Mouse (Mus musculus) lung, embryonic 15.5 days (tissue): Measurements from ENCODE around the gene Trappc6b. TPM values are rescaled to one million over a fixed set of nuclear protein-coding genes. Genes with fewer than 3 reads are reported as not detected.

Experiments
- ATAC-seq: fragments of 200-750 bp; cut with Nextera tagmentation; 2 replicates; pipeline ENCODE4 v1.8.0; 2017; ENCODE audit warnings: moderate number of reproducible peaks, borderline replicate concordance; ENCODE audit not compliant: low FRiP score, low TSS enrichment; ENCODE audit errors: extremely low read depth
- H3K27ac ChIP-seq: fragments of 300-500 bp; sonication (generic); 2 replicates; pipeline ENCODE4 v1.5.1; 2015; ENCODE audit warnings: moderate library complexity, mild to moderate bottlenecking, inconsistent platforms
- H3K27me3 ChIP-seq: fragments of 300-500 bp; sonication (generic); 2 replicates; pipeline ENCODE4 v1.6.1; 2015; ENCODE audit warnings: inconsistent platforms
- H3K36me3 ChIP-seq: fragments of 300-500 bp; sonication (generic); 2 replicates; pipeline ENCODE4 v1.6.1; 2015; ENCODE audit warnings: inconsistent platforms
- H3K4me1 ChIP-seq: fragments of 300-500 bp; sonication (generic); 2 replicates; pipeline ENCODE4 v1.6.1; 2015; ENCODE audit warnings: inconsistent platforms
- H3K4me2 ChIP-seq: fragments of 300-500 bp; sonication (generic); 2 replicates; pipeline ENCODE4 v1.6.1; 2015; ENCODE audit warnings: inconsistent platforms, mild to moderate bottlenecking, moderate library complexity
- H3K4me3 ChIP-seq: fragments of 300-500 bp; sonication (generic); 2 replicates; pipeline ENCODE4 v1.5.1; 2015; ENCODE audit warnings: mild to moderate bottlenecking, inconsistent platforms
- H3K9ac ChIP-seq: fragments of 300-500 bp; sonication (generic); 2 replicates; pipeline ENCODE4 v1.6.1; 2015; ENCODE audit warnings: inconsistent platforms
- H3K9me3 ChIP-seq: fragments of 300-500 bp; sonication (generic); 2 replicates; pipeline ENCODE4 v1.6.1; 2016; ENCODE audit warnings: inconsistent platforms
- WGBS: fragments of 180-500 bp; shearing (Covaris S2); methylation state at CpG from one replicate; pipeline ENCODE4 v1.1.7; 2015; 5-methylcytosine and 5-hydroxymethylcytosine counted together
- polyA plus RNA-seq: library from polyadenylated mRNA; unstranded; fragments of >200 nt; fragmentation: Nextera tagmentation; extraction: Ambion mirVana; gene quantifications from 2 replicates; pipeline ENCODE4 v1.2.1, GENCODE M21; 2015

Gene Trappc6b
- polyA plus RNA-seq, 1 experiment from 2014 or later = 92.5 TPM

DNA sequence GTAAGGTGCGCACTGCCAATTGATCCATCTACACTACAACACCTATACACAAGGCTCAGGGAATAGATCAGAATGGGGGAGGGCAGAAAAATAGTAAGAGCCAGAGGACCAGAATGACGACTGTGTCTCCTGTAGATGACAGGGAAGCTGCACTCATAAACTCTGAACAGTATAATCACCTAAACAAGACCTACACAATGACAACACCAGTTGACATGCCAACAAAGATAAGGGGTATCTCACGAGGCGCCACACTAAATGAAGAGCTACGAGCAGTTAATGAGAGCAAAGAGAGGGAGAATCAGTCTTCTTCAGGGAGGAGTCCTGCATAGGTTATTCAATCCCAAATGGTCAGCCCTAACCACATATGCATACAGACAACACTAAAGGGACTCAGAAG lies 8.1 kb downstream of the Trappc6b start:
- no peak for ATAC-seq
- WGBS = 84% methylated on average over 5 of the region's 5 CpGs
- H3K36me3 ChIP-seq = peaks cover 22% of the 10 kb centered on the region

DNA sequence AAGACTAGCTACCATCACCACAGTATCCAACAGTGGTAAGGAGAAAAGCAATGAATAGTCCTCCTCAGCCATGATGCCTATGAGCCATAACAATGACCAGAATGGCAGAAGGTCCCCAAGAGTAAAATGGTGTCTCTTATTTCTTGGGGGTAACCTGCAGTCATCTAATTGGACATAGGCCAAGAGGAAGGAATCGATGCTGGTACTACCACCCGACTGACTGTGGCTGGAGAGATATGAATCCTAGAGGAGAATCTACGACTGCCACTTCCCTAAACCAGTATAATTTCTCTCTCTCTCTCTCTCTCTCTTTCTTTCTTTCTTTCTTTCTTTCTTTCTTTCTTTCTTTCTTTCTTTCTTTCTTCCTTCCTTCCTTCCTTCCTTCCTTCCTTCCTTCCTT lies 8.8 kb downstream of the Trappc6b start:
- H3K4me3 ChIP-seq = no peak overlapping the region
- no peaks in the 10 kb centered on the region for H3K27me3 ChIP-seq
- peaks cover 26% of the 10 kb centered on the region for H3K36me3 ChIP-seq
- ATAC-seq = no peak
- H3K4me2 ChIP-seq = no peak overlapping the region
- H3K4me1 ChIP-seq = no peaks in the 10 kb centered on the region
- no peak overlapping the region for H3K9ac ChIP-seq
- H3K9me3 ChIP-seq = no peaks in the 10 kb centered on the region
- WGBS = 89% methylated on average over 3 of the region's 3 CpGs
- H3K27ac ChIP-seq = no peak overlapping the region

More for the DNA sequence above, 8.1 kb downstream of the Trappc6b start:
- Histone ChIP-seq H3K4me1 (no peaks in the 10 kb centered on the region), H3K9ac (no peak overlapping the region), H3K4me2 (no peak overlapping the region), H3K4me3 (no peak overlapping the region), H3K9me3 (no peaks in the 10 kb centered on the region), H3K27ac (no peak overlapping the region), H3K27me3 (no peaks in the 10 kb centered on the region)

DNA sequence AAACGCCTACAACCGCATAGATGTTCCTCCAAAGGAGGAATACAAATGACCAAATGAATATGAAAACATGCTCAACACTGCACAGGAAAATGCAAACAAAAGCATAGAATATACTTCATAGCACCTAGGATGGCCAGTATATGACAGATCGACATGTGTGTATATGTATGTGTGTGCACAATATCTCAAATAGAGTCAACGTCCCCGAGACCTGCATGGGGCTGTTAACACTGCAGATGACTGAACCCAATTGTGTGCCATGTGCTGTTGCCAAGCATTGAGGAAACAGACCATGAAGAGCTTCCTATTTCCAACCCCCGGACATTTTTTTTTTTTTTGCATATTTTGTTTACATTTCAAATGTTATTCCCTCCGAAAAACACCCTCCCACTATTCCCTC lies 20.4 kb downstream of the Trappc6b start:
- 14% methylated on average over 7 of the region's 7 CpGs for WGBS
- H3K27ac ChIP-seq = peak overlapping the region; percentile 83; the same call in 1 of the 2 replicates
- no peak overlapping the region for H3K4me3 ChIP-seq
- ATAC-seq = peak; percentile 29; the same call in 1 of the 2 replicates
- no peaks in the 10 kb centered on the region for H3K27me3 ChIP-seq
- no peak overlapping the region for H3K9ac ChIP-seq
- H3K9me3 ChIP-seq = no peaks in the 10 kb centered on the region
- no peak overlapping the region for H3K4me2 ChIP-seq
- peaks cover 20% of the 10 kb centered on the region for H3K4me1 ChIP-seq
- peaks cover 33% of the 10 kb centered on the region for H3K36me3 ChIP-seq

DNA sequence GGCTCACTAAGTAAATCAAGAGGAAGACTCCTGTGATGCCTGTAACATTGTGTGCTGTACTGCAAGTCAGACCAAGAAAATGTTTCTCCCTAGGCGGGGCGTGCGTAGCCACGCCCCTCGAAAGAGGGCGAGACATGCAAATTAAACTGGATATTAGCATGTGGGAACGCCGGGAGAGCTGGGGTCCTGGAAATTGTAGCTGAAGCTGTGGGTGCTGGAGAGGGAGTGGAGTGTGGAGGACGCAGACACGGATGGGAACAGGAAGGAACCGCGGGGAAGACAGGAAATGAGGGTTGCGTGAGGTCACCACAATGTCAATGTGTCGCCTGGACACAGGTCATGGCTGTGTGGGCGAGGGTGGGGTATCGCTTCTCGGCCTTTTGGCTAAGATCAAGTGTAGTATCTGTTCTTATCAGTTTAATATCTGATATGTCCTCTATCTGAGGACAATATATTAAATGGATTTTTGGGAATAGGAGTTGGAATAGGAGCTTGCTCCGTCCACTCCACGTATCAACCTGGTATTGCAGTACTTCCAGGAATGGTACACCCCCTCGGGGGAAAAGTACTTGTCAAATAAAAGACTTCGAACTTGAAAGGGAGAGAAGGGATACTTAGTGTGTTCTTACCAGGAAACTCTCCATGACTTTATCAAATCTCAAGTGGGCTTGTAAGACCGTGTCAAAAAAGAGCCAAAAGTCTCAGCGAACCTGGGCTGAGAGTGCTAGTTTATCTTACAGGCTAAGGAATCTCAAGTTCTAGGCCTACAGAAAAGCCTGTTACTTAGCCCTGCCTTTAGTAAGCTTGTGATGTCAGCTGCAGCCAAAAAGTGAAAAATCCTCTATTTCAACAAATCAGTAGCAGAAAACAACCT lies 21.1 kb downstream of the Trappc6b start:
- 7% methylated on average over 23 of the region's 23 CpGs for WGBS
- Histone ChIP-seq H3K36me3 (peaks cover 28% of the 10 kb centered on the region), H3K27me3 (no peaks in the 10 kb centered on the region), H3K9ac (no peak overlapping the region), H3K4me1 (peaks cover 20% of the 10 kb centered on the region), H3K27ac (peak overlapping the region; percentile 83), H3K4me3 (no peak overlapping the region), H3K9me3 (no peaks in the 10 kb centered on the region), H3K4me2 (peak overlapping the region; percentile 20)
- peak; percentile 90 for ATAC-seq

DNA sequence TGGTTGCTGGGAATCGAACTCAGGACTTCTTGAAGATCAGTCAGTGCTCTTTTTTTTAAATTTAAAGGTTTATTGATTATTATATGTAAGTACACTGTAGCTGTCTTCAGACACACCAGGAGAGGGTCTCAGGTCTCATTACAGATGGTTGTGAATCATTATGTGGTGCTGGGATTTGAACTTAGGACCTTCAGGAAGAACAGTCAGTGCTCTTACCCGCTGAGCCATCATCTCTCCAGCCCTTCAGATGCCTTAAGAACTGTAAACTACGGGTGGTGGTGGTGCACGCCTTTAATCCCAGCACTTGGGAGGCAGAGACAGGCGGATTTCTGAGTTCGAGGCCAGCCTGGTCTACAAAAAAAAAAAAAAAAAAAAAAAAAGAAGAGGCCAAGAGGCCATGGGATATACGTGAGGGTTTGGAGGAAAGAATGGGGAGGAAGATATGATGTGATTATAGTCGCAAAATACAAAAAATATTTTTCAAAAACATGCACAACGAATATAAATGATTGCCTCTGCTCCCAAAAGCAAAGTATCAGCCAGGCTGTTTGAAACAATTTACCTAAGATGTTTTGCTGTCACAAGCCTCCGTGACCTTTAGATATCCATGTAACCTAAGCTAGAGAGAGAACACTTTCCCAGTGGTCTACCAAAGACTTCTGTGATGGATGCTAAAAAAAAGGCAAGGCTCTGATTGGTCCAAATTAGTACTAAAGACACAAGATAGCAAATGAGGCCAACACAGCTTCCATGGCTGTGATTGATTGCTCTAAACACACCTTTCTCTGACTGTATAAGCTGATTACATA lies 21.9 kb downstream of the Trappc6b start:
- Histone ChIP-seq H3K27me3 (no peaks in the 10 kb centered on the region), H3K4me1 (peaks cover 20% of the 10 kb centered on the region)

DNA sequence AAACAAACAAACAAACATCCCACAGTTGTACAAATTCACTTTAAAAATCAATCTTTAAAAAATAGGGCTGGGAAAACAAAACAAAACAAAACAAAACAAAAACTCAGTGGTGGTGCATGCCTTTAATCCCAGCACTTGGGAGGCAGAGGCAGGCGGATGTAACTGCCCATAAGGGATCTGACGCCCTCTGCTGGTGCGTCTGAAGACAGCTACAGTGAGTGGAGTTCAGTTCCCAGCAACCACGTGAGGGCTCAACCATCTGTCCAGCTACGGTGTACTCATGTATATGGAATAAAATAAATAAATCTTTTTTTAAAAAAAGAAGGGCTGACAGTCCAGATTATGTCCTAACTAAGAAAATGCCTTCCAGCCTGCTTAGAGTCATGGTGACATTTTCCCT lies 29.2 kb downstream of the Trappc6b start:
- Histone ChIP-seq H3K4me2 (no peak overlapping the region), H3K27ac (no peak overlapping the region), H3K36me3 (peaks cover 4% of the 10 kb centered on the region), H3K9ac (no peak overlapping the region), H3K9me3 (no peaks in the 10 kb centered on the region), H3K4me1 (no peaks in the 10 kb centered on the region), H3K27me3 (no peaks in the 10 kb centered on the region), H3K4me3 (no peak overlapping the region)
- ATAC-seq = no peak
- 55% methylated on average over 5 of the region's 5 CpGs for WGBS

More for the DNA sequence above, 21.9 kb downstream of the Trappc6b start:
- Histone ChIP-seq H3K4me2 (peak overlapping the region; percentile 20), H3K9ac (no peak overlapping the region), H3K27ac (peak overlapping the region; percentile 83; the same call in 1 of the 2 replicates), H3K9me3 (no peaks in the 10 kb centered on the region), H3K36me3 (peaks cover 19% of the 10 kb centered on the region), H3K4me3 (no peak overlapping the region)
- WGBS = 64% methylated on average over 10 of the region's 10 CpGs
- ATAC-seq = peak; percentile 43; the same call in 1 of the 2 replicates

DNA sequence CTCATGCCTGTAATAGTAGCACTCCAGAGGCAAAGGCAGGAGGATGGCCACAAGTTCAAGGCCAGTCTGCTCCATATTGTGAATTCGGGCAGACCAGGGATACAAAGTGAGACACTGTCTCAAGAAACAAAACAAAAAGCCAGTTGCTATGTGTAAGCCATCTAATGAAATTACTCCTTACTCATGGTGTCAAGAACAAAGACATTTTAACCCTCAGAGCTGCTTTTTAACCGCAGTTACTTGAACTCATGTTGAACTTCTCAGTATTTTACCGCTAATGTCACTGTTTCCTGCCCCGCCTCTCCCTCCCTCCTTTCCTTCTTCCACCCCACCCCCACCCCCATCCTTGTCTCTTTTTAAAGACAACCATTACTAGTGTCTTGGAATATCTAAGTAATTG lies 40.0 kb downstream of the Trappc6b start:
- H3K36me3 ChIP-seq = peaks cover 57% of the 10 kb centered on the region
- H3K9me3 ChIP-seq = no peaks in the 10 kb centered on the region
- H3K4me1 ChIP-seq = no peaks in the 10 kb centered on the region
- H3K27ac ChIP-seq = no peak overlapping the region
- H3K4me2 ChIP-seq = no peak overlapping the region
- H3K9ac ChIP-seq = no peak overlapping the region
- H3K27me3 ChIP-seq = no peaks in the 10 kb centered on the region
- H3K4me3 ChIP-seq = no peak overlapping the region
- no peak for ATAC-seq
- 87% methylated on average over 4 of the region's 4 CpGs for WGBS

DNA sequence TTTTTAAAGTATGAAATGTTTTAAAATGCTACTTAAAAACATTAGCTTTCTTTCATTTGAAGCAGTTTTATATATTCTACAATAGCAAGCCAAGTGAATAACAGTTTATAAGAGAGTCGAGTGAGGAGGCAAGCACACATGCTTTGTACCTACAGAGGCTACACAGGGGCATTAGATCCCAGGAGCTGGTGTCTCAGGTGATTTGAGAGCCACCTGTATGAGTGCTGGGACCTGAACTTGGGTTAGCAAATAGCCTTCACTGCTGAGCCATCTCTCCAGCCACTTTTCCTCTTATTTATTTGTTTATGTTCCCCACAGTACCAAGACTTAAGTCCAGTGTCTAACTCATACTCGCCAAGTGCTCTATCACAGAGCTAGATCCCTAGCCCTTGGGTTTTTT lies 41.4 kb downstream of the Trappc6b start:
- Histone ChIP-seq H3K36me3 (peaks cover 52% of the 10 kb centered on the region), H3K4me3 (no peak overlapping the region), H3K4me1 (no peaks in the 10 kb centered on the region), H3K9me3 (no peaks in the 10 kb centered on the region), H3K4me2 (no peak overlapping the region), H3K9ac (no peak overlapping the region), H3K27me3 (no peaks in the 10 kb centered on the region), H3K27ac (no peak overlapping the region)
- 83% methylated on average over 2 of the region's 2 CpGs for WGBS
- ATAC-seq = no peak

DNA sequence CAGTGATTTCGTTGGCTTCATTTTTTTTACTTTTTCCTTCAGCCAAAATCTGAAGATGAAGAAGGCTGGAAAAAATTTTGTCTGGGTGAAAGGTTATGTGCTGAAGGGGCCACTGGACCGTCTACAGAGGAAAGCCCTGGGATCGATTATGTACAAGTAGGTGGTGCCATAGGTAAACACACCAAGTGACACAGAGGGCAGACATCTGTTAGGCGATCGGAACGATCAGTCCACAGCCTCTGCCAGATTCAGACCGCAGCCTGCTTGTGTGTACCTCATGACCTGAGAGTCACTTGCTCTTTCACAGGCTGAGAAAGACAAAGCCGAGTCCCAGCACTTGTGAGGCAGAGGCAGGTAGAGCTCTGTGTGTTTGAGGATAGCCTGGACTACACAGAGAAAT lies 43.3 kb downstream of the Trappc6b start:
- H3K4me2 ChIP-seq = no peak overlapping the region
- H3K27ac ChIP-seq = no peak overlapping the region
- no peak for ATAC-seq
- no peak overlapping the region for H3K4me3 ChIP-seq
- no peak overlapping the region for H3K9ac ChIP-seq
- H3K9me3 ChIP-seq = no peaks in the 10 kb centered on the region
- H3K27me3 ChIP-seq = no peaks in the 10 kb centered on the region
- WGBS = 67% methylated on average over 8 of the region's 8 CpGs
- no peaks in the 10 kb centered on the region for H3K4me1 ChIP-seq
- peaks cover 41% of the 10 kb centered on the region for H3K36me3 ChIP-seq

DNA sequence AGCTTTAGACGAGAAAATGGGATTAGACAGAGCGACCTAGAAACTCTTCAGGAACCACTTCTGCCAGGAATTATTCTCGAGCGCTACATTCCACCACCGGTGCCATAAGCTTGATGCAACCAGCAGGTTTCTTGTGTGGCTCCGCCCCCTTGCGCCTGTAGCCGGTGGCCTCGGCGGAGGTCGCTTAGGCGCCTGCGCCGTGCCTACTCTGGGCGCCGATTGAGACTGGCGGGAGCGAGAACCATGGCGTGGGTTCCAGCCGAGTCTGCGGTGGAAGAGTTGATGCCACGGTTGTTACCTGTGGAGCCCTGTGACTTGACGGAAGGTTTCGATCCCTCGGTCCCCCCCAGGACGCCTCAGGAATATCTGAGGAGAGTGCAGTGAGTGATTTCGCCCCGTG lies 48.0 kb downstream of the Trappc6b start, which contains the start of gene Gemin2:
Gene Gemin2, plus strand, starts transcription at position 160 of the 400 bp plus-strand sequence.
- under 1% methylated on average over 28 of the region's 28 CpGs for WGBS
- peak; percentile 71 for ATAC-seq
- Histone ChIP-seq H3K36me3 (peaks cover 10% of the 10 kb centered on the region; the same call in 1 of the 2 replicates), H3K27me3 (no peaks in the 10 kb centered on the region), H3K4me3 (peak within 1 kb of the TSS; percentile 84), H3K27ac (peak within 1 kb of the TSS; percentile 85), H3K4me1 (peaks cover 22% of the 10 kb centered on the region), H3K9me3 (no peaks in the 10 kb centered on the region), H3K9ac (peak within 1 kb of the TSS; percentile 73), H3K4me2 (peak within 1 kb of the TSS; percentile 71)

DNA sequence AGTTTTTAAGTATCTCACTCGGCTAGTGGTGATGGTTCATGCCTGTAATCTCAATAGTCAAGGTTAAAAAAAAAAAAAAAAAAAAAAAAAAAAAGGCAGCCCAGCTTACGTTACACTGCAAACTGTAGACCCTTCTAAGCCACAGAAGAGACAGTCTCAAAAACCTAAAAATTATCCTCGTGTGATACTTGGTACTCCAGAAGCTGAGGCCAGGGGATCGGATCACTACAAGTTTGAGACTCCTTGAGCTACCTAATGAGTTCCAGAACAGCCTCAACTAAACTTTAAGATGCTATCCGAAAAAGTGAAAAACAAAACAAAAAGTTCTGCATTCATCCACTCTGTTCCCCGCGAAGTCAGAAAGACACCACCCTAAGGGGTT lies 48.6 kb downstream of the Trappc6b start:
- Histone ChIP-seq H3K27ac (peak overlapping the region; percentile 85), H3K4me3 (peak overlapping the region; percentile 84), H3K9ac (peak overlapping the region; percentile 73), H3K4me1 (peaks cover 24% of the 10 kb centered on the region), H3K36me3 (peaks cover 5% of the 10 kb centered on the region; the same call in 1 of the 2 replicates), H3K4me2 (peak overlapping the region; percentile 71), H3K9me3 (no peaks in the 10 kb centered on the region), H3K27me3 (no peaks in the 10 kb centered on the region)
- under 1% methylated on average over 7 of the region's 7 CpGs for WGBS
- no peak for ATAC-seq
